Mouse (Mus musculus) midbrain, embryonic 10.5 days (tissue): ENCODE measurements around the gene Synm. TPM values are rescaled to one million over a fixed set of nuclear protein-coding genes. Genes with fewer than 3 reads are reported as not detected.
A peak's percentile ranks its signal among the peaks of the same experiment; 100 is the strongest.

Experiments
- DNase-seq: peaks from one replicate; pipeline ENCODE4 v3.0.0-alpha.2; 2017; ENCODE audit warnings: low spot score
- H3K27ac ChIP-seq: fragments of 300-500 bp; sonication (generic); replicated peaks from 2 replicates; pipeline ENCODE4 v1.5.1; 2016; ENCODE audit warnings: mild to moderate bottlenecking
- H3K27me3 ChIP-seq: fragments of 300-500 bp; sonication (generic); 2 replicates; pipeline ENCODE4 v1.6.1; 2016; ENCODE audit warnings: low read depth, mild to moderate bottlenecking; ENCODE audit not compliant: poor library complexity, severe bottlenecking
- H3K36me3 ChIP-seq: fragments of 300-500 bp; sonication (generic); 2 replicates; pipeline ENCODE4 v1.6.1; 2016; ENCODE audit warnings: mild to moderate bottlenecking, moderate library complexity
- H3K4me1 ChIP-seq: fragments of 300-500 bp; sonication (generic); 2 replicates; pipeline ENCODE4 v1.6.1; 2016
- H3K4me3 ChIP-seq: fragments of 300-500 bp; sonication (generic); 2 replicates; pipeline ENCODE4 v1.5.1; 2016; ENCODE audit warnings: mild to moderate bottlenecking, moderate library complexity
- H3K9me3 ChIP-seq: fragments of 300-500 bp; sonication (generic); replicated peaks from 2 replicates; pipeline ENCODE4 v1.6.1; 2016; ENCODE audit warnings: mild to moderate bottlenecking
- WGBS: fragments of 180-500 bp; shearing (Covaris S2); methylation state at CpG from one replicate; pipeline ENCODE4 v1.1.7; 2016; 5-methylcytosine and 5-hydroxymethylcytosine counted together
- polyA plus RNA-seq: library from polyadenylated mRNA; unstranded; fragments of >200 nt; fragmentation: Nextera tagmentation; extraction: Ambion mirVana; gene quantifications from 2 replicates; pipeline ENCODE4 v1.2.1, GENCODE M21; 2016

Gene Synm
- polyA plus RNA-seq, 1 experiment from 2014 or later, result 0.83 TPM

DNA sequence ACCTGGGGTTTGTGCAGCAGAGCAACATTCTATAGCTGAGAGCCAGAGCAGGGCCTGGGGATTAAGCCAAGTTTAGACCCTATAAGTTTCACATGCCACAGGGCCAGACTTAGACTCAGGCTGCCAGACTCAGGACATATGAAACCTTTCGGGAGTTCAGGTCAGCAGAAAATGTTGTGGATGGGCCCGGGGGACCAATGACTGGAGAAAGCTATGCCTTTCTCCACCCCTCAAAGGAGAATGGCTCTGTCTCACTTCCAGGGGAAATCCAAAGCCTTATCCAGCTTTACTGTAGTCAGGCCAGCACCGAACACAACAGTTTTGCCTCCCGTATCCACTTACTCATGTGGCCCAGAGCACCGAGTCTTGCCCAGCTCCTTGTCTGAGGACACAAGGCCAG lies 18.7 kb downstream of the Synm start:
- Histone ChIP-seq H3K4me3 (no peak overlapping the region), H3K27ac (no peak overlapping the region), H3K27me3 (no peaks in the 10 kb centered on the region), H3K9me3 (0 out of 2 replicates have a peak, but pooled peaks cover 4% of the 10 kb centered on the region), H3K36me3 (0 out of 2 replicates have a peak, but pooled peaks cover 3% of the 10 kb centered on the region), H3K4me1 (no peaks in the 10 kb centered on the region)
- WGBS, result 85% methylated on average over 5 of the region's 5 CpGs
- no peak for DNase-seq

DNA sequence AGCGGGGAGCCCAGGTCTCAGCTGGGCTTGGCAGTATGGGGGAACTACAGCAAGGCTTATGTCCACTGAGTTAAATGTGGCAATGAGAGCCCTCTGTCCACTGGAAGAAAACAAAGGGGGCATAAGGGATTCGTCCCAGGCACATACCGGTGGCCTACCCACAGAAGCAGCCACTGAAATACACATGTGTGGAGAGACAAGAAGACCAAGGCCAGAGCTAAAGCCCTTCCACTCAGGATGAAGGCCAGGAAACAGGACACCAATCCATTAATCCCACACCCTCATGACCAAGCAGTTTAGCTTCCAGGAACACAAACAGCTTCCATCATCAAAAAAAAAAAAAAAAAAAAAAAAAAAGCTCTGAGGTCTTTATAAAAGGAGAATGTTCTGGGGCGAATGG lies 19.2 kb downstream of the Synm start:
- 93% methylated on average over 4 of the region's 4 CpGs for WGBS
- H3K4me1 ChIP-seq, result no peaks in the 10 kb centered on the region
- H3K36me3 ChIP-seq, result 0 out of 2 replicates have a peak, but pooled peaks cover 3% of the 10 kb centered on the region
- H3K9me3 ChIP-seq, result 0 out of 2 replicates have a peak, but pooled peaks cover 4% of the 10 kb centered on the region
- no peaks in the 10 kb centered on the region for H3K27me3 ChIP-seq
- DNase-seq, result no peak
- no peak overlapping the region for H3K27ac ChIP-seq
- H3K4me3 ChIP-seq, result no peak overlapping the region

DNA sequence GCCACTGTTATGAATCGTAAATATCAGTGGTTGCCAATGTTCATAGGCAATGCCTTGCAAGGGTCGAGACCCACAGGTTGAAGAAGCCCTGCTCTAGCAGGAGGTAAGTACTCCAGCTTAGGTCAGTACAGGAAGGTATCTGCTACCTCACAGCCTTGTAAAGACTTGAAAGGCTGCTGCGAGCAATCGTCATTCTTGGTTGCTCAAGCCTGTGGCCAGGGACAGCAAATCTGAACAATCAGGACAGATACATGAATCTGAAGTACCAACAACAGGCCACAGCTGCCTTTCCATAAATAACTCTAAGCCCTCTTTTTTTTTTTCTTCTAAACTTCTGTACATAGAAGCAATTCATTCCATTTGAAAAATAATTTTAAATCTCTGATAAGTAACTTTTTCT lies 27.3 kb downstream of the Synm start:
- no peak for DNase-seq
- H3K36me3 ChIP-seq, result peaks cover 27% of the 10 kb centered on the region
- no peaks in the 10 kb centered on the region for H3K27me3 ChIP-seq
- WGBS, result 83% methylated on average over 4 of the region's 4 CpGs
- peaks cover 8% of the 10 kb centered on the region for H3K4me1 ChIP-seq
- H3K27ac ChIP-seq, result no peak overlapping the region
- no peak overlapping the region for H3K4me3 ChIP-seq
- no peaks in the 10 kb centered on the region for H3K9me3 ChIP-seq

DNA sequence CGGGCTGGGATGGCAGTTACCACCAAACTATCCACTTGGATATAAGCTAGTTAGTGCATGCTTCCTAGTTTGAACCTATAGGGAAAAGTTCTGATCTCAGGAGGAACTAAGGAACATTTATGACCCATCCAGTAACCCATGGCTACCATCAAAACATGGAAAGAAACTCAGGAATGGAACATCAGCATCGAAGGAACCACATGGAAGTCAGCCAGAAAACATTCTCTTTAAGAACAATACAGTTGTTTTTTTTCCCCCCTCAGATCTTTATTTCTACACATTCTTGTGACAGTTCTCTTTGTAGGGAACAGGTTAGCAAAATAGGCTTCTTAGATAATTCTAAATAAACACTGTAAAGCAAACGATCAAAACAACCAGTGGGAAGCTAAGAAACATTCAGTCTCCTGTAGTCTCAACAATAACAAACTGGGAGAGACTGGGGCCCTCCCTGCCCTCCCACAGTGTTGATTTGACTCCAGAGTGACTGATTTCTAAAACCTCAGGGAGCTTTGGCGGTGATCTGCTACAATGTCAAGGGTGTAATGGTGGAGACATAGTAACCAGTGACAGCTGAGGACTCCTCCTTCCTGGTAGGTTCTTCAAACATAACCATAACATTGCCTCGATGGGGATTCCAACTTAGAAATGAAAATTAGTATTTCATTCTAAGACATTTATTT lies 29.0 kb downstream of the Synm start:
- DNase-seq, result no peak
- peaks cover 44% of the 10 kb centered on the region for H3K36me3 ChIP-seq
- peaks cover 8% of the 10 kb centered on the region for H3K4me1 ChIP-seq
- no peaks in the 10 kb centered on the region for H3K9me3 ChIP-seq
- no peak overlapping the region for H3K4me3 ChIP-seq
- no peak overlapping the region for H3K27ac ChIP-seq
- 69% methylated on average over 5 of the region's 5 CpGs for WGBS
- H3K27me3 ChIP-seq, result no peaks in the 10 kb centered on the region

DNA sequence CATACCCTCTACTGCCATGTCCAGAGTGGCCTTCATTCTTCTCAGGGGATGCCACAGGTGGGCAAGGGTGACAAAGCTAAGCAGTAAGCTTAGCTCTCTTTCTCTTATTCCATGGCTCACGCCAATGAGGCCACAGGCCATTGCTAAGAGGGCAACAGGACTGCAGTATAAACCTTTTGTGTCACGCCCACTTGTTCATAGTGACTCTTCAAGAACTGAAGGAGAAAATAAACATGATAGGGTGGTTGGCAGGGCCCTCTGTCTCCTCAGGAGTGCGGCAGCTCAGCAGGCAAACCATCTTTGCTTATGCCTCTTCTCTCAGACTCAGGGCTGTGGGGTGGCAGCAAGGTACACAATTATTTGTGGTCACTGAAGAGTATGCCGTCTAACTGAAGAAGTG lies 30.7 kb downstream of the Synm start:
- Histone ChIP-seq H3K27ac (no peak overlapping the region), H3K4me1 (peaks cover 14% of the 10 kb centered on the region), H3K9me3 (no peaks in the 10 kb centered on the region), H3K36me3 (peaks cover 49% of the 10 kb centered on the region), H3K27me3 (no peaks in the 10 kb centered on the region), H3K4me3 (no peak overlapping the region)
- WGBS, result 92% methylated on average over 4 of the region's 4 CpGs
- DNase-seq, result no peak

DNA sequence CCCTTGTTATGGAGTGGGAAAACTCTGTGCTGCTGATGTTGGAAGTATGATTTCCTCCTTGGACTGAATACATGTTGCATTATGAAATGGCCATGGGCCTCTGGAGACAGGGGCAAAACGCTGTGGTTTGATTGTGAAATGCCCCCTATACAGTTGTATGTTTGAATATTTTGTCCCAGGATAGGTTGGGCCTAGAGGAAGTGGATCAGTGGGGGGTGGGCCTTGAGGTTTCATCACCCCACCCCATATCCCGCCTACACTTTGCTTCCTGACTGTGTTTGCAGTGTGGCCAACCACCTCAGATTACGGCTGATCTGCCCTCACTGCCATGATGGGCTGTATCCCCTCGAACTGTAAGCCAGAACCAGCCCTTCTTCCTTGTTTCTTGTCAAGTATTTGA lies 31.3 kb downstream of the Synm start:
- no peaks in the 10 kb centered on the region for H3K27me3 ChIP-seq
- 93% methylated on average over 4 of the region's 4 CpGs for WGBS
- H3K36me3 ChIP-seq, result peaks cover 49% of the 10 kb centered on the region
- H3K4me3 ChIP-seq, result no peak overlapping the region
- H3K27ac ChIP-seq, result no peak overlapping the region
- DNase-seq, result no peak
- peaks cover 10% of the 10 kb centered on the region for H3K4me1 ChIP-seq
- no peaks in the 10 kb centered on the region for H3K9me3 ChIP-seq

GRCm38 (mm10) chr7:67725016-67725415 lies 34.5 kb downstream of the Synm start:
- WGBS, result 62% methylated on average over 9 of the region's 9 CpGs
- Histone ChIP-seq H3K9me3 (no peaks in the 10 kb centered on the region), H3K4me3 (no peak overlapping the region), H3K36me3 (peaks cover 51% of the 10 kb centered on the region), H3K4me1 (peaks cover 10% of the 10 kb centered on the region; the same call in 1 of the 2 replicates), H3K27me3 (no peaks in the 10 kb centered on the region), H3K27ac (no peak overlapping the region)
- DNase-seq, result no peak

DNA sequence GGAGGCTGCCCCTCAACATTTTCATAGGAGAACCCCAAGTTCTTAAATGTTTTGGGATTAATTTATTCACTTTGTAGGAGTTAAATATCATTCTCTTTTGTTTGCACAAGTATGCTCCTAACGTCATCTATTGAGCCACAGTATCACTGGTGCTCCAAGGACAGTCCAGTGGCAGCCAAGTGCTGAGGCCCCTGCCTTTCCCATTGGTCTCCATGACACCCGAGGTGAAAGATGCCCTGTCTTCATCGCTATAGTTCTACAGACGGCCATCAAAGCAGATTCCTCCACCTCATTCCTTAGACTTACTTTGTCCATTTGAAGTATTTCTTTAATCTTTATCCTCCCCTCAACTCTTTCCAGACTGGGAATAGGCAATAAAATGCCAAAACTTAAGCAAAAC lies 35.0 kb downstream of the Synm start:
- peaks cover 53% of the 10 kb centered on the region for H3K36me3 ChIP-seq
- H3K27me3 ChIP-seq, result no peaks in the 10 kb centered on the region
- no peaks in the 10 kb centered on the region for H3K9me3 ChIP-seq
- 79% methylated on average over 4 of the region's 4 CpGs for WGBS
- peaks cover 13% of the 10 kb centered on the region; the same call in 1 of the 2 replicates for H3K4me1 ChIP-seq
- no peak overlapping the region for H3K27ac ChIP-seq
- no peak for DNase-seq
- no peak overlapping the region for H3K4me3 ChIP-seq

- DNase-seq, result no peak
- H3K27me3 ChIP-seq, result no peaks in the 10 kb centered on the region
- peaks cover 54% of the 10 kb centered on the region for H3K36me3 ChIP-seq
- H3K4me3 ChIP-seq, result no peak overlapping the region
- H3K9me3 ChIP-seq, result no peaks in the 10 kb centered on the region
- peaks cover 13% of the 10 kb centered on the region; the same call in 1 of the 2 replicates for H3K4me1 ChIP-seq
- no peak overlapping the region for H3K27ac ChIP-seq
- WGBS, result 34% methylated on average over 2 of the region's 2 CpGs
Measured at GRCm38 (mm10) chr7:67722163-67722562, 37.4 kb downstream of the Synm start.

GRCm38 (mm10) chr7:67718804-67719203 lies 40.7 kb downstream of the Synm start:
- peaks cover 54% of the 10 kb centered on the region for H3K36me3 ChIP-seq
- DNase-seq, result no peak
- H3K4me3 ChIP-seq, result no peak overlapping the region
- H3K4me1 ChIP-seq, result peaks cover 21% of the 10 kb centered on the region
- no peak overlapping the region for H3K27ac ChIP-seq
- WGBS, result 87% methylated on average over 8 of the region's 8 CpGs
- H3K27me3 ChIP-seq, result no peaks in the 10 kb centered on the region
- H3K9me3 ChIP-seq, result no peaks in the 10 kb centered on the region

GRCm38 (mm10) chr7:67717520-67717919 lies 42.0 kb downstream of the Synm start:
- H3K4me1 ChIP-seq, result peaks cover 22% of the 10 kb centered on the region
- 92% methylated on average over 3 of the region's 3 CpGs for WGBS
- no peak overlapping the region for H3K27ac ChIP-seq
- no peaks in the 10 kb centered on the region for H3K9me3 ChIP-seq
- no peak overlapping the region for H3K4me3 ChIP-seq
- H3K36me3 ChIP-seq, result peaks cover 62% of the 10 kb centered on the region
- DNase-seq, result no peak
- H3K27me3 ChIP-seq, result no peaks in the 10 kb centered on the region

GRCm38 (mm10) chr7:67716925-67717324 lies 42.6 kb downstream of the Synm start:
- Histone ChIP-seq H3K4me3 (no peak overlapping the region), H3K9me3 (no peaks in the 10 kb centered on the region), H3K4me1 (peaks cover 22% of the 10 kb centered on the region), H3K27me3 (no peaks in the 10 kb centered on the region), H3K36me3 (peaks cover 68% of the 10 kb centered on the region), H3K27ac (no peak overlapping the region)
- DNase-seq, result no peak
- 87% methylated on average over 10 of the region's 10 CpGs for WGBS

GRCm38 (mm10) chr7:67716213-67716878 lies 43.2 kb downstream of the Synm start:
- Histone ChIP-seq H3K4me3 (no peak overlapping the region), H3K36me3 (peaks cover 74% of the 10 kb centered on the region), H3K4me1 (peaks cover 22% of the 10 kb centered on the region), H3K9me3 (no peaks in the 10 kb centered on the region), H3K27ac (peak overlapping the region; percentile 38), H3K27me3 (no peaks in the 10 kb centered on the region)
- DNase-seq, result no peak
- 84% methylated on average over 11 of the region's 11 CpGs for WGBS
